Mouse (Mus musculus): Measurements from ENCODE around the gene Gpatch4. TPM values are rescaled to one million over a fixed set of nuclear protein-coding genes. Genes with fewer than 3 reads are reported as not detected.

Gpatch4 gene
- polyA plus RNA-seq, 1 experiment from 2014 or later, result 14.7 TPM

DNA sequence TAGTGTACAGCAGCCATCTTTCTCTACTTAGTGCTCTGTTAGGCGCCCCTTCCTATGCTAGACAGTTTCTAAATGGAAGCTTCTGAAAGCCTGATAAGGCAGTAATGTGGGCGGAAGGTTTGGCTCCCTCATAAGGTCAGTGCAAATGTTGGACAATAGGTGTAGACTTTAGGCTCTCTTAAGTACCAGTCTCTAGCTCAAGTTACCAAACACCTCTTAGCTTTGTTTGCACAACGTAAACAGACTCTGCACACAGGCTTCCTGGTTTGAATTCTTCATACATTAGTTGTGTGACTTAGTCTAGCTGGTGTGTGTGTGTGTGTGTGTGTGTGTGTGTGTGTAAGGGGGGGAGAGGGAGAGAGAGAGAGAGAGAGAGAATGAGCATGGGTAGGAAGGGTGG, 6.6 kb downstream of the Gpatch4 start:
- Histone ChIP-seq H3K27ac (replicated peaks in 1 of 2; ENCODE audit: control insufficient read depth in 1 of 2, insufficient read depth in 1 of 2, low read depth in 2 of 2, low read length in 2 of 2) (no peak overlapping the region), H3K36me3 (ENCODE audit: control insufficient read depth, insufficient read depth, low read length) (peaks cover 31% of the 10 kb centered on the region)
- WGBS, result 37% methylated on average over 3 of the region's 3 CpGs

DNA sequence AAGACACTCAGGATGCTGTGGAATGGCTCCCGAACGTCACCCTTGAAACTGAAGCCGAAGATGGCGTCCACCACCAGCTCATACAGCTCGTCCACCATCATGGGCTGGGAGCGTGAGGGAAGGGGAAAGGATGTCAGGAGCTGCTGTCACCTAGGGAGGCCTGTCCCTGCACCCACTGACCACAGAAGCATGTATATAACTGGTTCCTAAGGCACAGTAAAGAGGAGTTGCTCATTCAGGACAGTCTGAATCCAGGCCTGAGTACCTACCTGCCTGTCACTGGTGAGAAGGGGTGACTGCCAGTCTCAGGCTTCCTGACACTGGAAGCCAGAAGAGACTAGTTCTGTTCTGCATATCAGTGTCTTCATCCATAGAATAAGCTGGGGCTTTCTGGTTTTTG, 14.1 kb downstream of the Gpatch4 start:
- Histone ChIP-seq H3K36me3 (ENCODE audit: control insufficient read depth, insufficient read depth, low read length) (peaks cover 51% of the 10 kb centered on the region), H3K4me3 (ENCODE audit: control insufficient read depth in 1 of 2, insufficient read depth in 1 of 2, low read depth in 1 of 2, low read length in 2 of 2) (peak overlapping the region in 1 of 2 experiments; percentile 88; a peak in 1 of 4 replicates)

More for the DNA sequence above, 6.6 kb downstream of the Gpatch4 start:
- Histone ChIP-seq H3K4me2 (ENCODE audit: low read length) (no peak overlapping the region), H3K9ac (ENCODE audit: low read length) (no peak overlapping the region), H3K9me3 (ENCODE audit: control insufficient read depth, low read length) (no peaks in the 10 kb centered on the region), H3K4me3 (ENCODE audit: control insufficient read depth in 1 of 2, insufficient read depth in 1 of 2, low read depth in 1 of 2, low read length in 2 of 2) (no peak overlapping the region), H3K4me1 (ENCODE audit: control insufficient read depth in 2 of 2, insufficient read depth in 2 of 2, low read length in 2 of 2) (no peaks in the 10 kb centered on the region), H3K27me3 (ENCODE audit: control insufficient read depth, insufficient read depth, low read length) (no peaks in the 10 kb centered on the region)
- ATAC-seq (ENCODE audit: insufficient number of reproducible peaks, insufficient read depth, low FRiP score, low read depth), result no peak

DNA sequence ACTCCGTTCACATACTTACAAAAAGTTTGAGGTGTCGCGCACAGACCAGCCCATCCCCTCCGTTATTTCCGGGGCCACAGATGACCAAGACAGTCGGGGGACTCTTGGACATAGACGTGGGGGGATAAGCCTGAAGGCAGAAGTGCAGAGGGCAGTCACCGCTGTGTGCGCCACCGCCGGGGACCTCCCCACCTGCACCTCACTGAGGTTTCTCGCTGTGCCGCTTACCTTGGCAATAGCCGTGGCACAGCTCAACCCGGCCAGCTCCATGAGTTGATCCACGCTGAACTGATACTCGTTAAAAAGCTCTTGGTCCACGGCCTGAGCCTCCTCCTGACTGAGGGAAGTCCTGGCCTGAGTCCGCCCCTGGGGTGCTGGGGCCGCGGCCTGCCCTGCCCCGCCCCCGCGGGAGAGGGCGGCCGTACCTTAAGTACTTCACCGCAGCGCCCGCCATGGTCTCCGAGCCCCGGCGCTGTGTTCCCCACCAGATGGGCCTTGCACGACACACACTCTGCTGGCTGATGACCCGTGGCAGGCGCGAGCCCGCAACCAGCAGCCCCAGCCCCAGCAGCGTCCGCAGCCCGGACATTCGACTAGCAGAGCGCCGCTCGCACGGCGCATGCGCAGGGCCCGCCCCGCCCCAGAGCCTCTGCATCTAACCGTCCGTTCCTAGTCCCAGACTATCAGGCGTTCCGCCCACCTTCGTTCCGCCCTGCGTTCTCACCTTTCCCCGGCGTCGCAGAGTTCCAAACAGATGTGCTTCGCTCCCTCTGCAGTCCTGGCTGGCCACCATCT, 15.2 kb downstream of the Gpatch4 start, which contains the start of gene Naxe:
Gene Naxe, minus strand, starts transcription at position 594 of the 795 bp plus-strand sequence.
- peaks cover 3 to 8% of the 10 kb centered on the region in 2 experiments; a peak in 2 of 4 replicates for H3K4me1 ChIP-seq (ENCODE audit: control insufficient read depth in 2 of 2, insufficient read depth in 2 of 2, low read length in 2 of 2)
- no peaks in the 10 kb centered on the region for H3K9me3 ChIP-seq (ENCODE audit: control insufficient read depth, low read length)
- peak within 1 kb of the TSS; percentile 88 to 94 for H3K4me3 ChIP-seq (ENCODE audit: control insufficient read depth in 1 of 2, insufficient read depth in 1 of 2, low read depth in 1 of 2, low read length in 2 of 2)
- H3K36me3 ChIP-seq (ENCODE audit: control insufficient read depth, insufficient read depth, low read length), result peaks cover 40% of the 10 kb centered on the region
- H3K27me3 ChIP-seq (ENCODE audit: control insufficient read depth, insufficient read depth, low read length), result no peaks in the 10 kb centered on the region
- WGBS, result under 1% methylated on average over 60 of the region's 60 CpGs
- H3K4me2 ChIP-seq (ENCODE audit: low read length), result peak within 1 kb of the TSS; percentile 94
- peak within 1 kb of the TSS; percentile 91 for H3K9ac ChIP-seq (ENCODE audit: low read length)
- peak; percentile 85 for ATAC-seq (ENCODE audit: insufficient number of reproducible peaks, insufficient read depth, low FRiP score, low read depth)
- peak within 1 kb of the TSS; percentile 47 to 72; a peak in 2 of 4 replicates for H3K27ac ChIP-seq (replicated peaks in 1 of 2; ENCODE audit: control insufficient read depth in 1 of 2, insufficient read depth in 1 of 2, low read depth in 2 of 2, low read length in 2 of 2)

More for the DNA sequence above, 14.1 kb downstream of the Gpatch4 start:
- peak overlapping the region; percentile 94 for H3K4me2 ChIP-seq (ENCODE audit: low read length)
- H3K4me1 ChIP-seq (ENCODE audit: control insufficient read depth in 2 of 2, insufficient read depth in 2 of 2, low read length in 2 of 2), result peaks cover 3 to 8% of the 10 kb centered on the region in 2 experiments; a peak in 2 of 4 replicates
- H3K9me3 ChIP-seq (ENCODE audit: control insufficient read depth, low read length), result no peaks in the 10 kb centered on the region
- 73% methylated on average over 6 of the region's 6 CpGs for WGBS
- H3K27ac ChIP-seq (replicated peaks in 1 of 2; ENCODE audit: control insufficient read depth in 1 of 2, insufficient read depth in 1 of 2, low read depth in 2 of 2, low read length in 2 of 2), result no peak overlapping the region
- no peak for ATAC-seq (ENCODE audit: insufficient number of reproducible peaks, insufficient read depth, low FRiP score, low read depth)
- H3K9ac ChIP-seq (ENCODE audit: low read length), result peak overlapping the region; percentile 91; the same call in 1 of the 2 replicates
- H3K27me3 ChIP-seq (ENCODE audit: control insufficient read depth, insufficient read depth, low read length), result no peaks in the 10 kb centered on the region

DNA sequence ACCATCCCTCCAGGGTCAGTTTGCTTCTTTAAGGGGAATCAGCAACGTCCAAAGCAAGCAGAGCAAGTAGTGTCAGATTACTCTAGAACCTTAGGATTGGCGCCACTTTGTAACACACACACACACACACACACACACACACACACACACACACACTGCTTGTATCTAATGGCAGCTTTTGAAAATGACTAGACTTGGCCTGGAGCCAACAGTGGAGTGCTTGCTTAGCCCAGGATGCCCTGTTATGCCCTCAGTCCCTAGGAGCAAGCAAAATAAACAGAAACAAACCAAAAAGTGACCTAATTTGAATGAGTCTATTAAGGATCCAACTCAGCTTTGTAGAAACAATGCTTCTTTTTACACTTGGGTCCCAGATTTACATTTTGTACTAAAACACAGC, 25.5 kb downstream of the Gpatch4 start:
- Histone ChIP-seq H3K9me3 (ENCODE audit: control insufficient read depth, low read length) (no peaks in the 10 kb centered on the region), H3K4me1 (ENCODE audit: control insufficient read depth in 2 of 2, insufficient read depth in 2 of 2, low read length in 2 of 2) (no peaks in the 10 kb centered on the region; a peak in 1 of 4 replicates), H3K27me3 (ENCODE audit: control insufficient read depth, insufficient read depth, low read length) (peaks cover 6% of the 10 kb centered on the region; the same call in 1 of the 2 replicates), H3K36me3 (ENCODE audit: control insufficient read depth, insufficient read depth, low read length) (no peaks in the 10 kb centered on the region), H3K9ac (ENCODE audit: low read length) (no peak overlapping the region), H3K27ac (replicated peaks in 1 of 2; ENCODE audit: control insufficient read depth in 1 of 2, insufficient read depth in 1 of 2, low read depth in 2 of 2, low read length in 2 of 2) (no peak overlapping the region), H3K4me2 (ENCODE audit: low read length) (no peak overlapping the region), H3K4me3 (ENCODE audit: control insufficient read depth in 1 of 2, insufficient read depth in 1 of 2, low read depth in 1 of 2, low read length in 2 of 2) (no peak overlapping the region)
- ATAC-seq (ENCODE audit: insufficient number of reproducible peaks, insufficient read depth, low FRiP score, low read depth), result no peak
- WGBS, result 31% methylated on average over 2 of the region's 2 CpGs

DNA sequence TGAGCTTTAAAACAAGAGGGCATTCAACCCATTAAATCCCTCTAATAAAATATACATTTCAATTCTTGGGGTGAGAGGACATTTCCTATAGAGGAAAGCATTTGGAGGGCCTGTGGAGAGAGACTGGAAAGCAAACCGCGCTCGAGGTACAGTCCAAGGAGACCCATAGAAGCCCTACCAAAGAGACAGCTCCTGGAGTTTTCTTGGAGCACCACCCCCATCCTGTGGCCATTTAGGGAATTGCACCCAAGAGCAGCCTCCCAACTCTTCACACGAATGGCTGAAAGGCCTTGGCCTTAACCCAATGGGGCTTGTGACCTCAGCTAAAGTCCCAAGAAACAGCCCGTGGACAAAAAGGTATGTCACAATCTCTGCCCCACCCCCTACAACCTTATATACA, 28.9 kb downstream of the Gpatch4 start:
- no peak overlapping the region for H3K27ac ChIP-seq (replicated peaks in 1 of 2; ENCODE audit: control insufficient read depth in 1 of 2, insufficient read depth in 1 of 2, low read depth in 2 of 2, low read length in 2 of 2)
- H3K36me3 ChIP-seq (ENCODE audit: control insufficient read depth, insufficient read depth, low read length), result no peaks in the 10 kb centered on the region
- H3K4me1 ChIP-seq (ENCODE audit: control insufficient read depth in 2 of 2, insufficient read depth in 2 of 2, low read length in 2 of 2), result no peaks in the 10 kb centered on the region; a peak in 1 of 4 replicates
- no peak overlapping the region for H3K4me2 ChIP-seq (ENCODE audit: low read length)
- ATAC-seq (ENCODE audit: insufficient number of reproducible peaks, insufficient read depth, low FRiP score, low read depth), result 0 out of 2 replicates have a peak, but pooled peaks have one; percentile 49
- peaks cover 6% of the 10 kb centered on the region; the same call in 1 of the 2 replicates for H3K27me3 ChIP-seq (ENCODE audit: control insufficient read depth, insufficient read depth, low read length)
- WGBS, result 0% methylated on average over 5 of the region's 5 CpGs
- H3K4me3 ChIP-seq (ENCODE audit: control insufficient read depth in 1 of 2, insufficient read depth in 1 of 2, low read depth in 1 of 2, low read length in 2 of 2), result no peak overlapping the region
- no peaks in the 10 kb centered on the region for H3K9me3 ChIP-seq (ENCODE audit: control insufficient read depth, low read length)
- H3K9ac ChIP-seq (ENCODE audit: low read length), result no peak overlapping the region

DNA sequence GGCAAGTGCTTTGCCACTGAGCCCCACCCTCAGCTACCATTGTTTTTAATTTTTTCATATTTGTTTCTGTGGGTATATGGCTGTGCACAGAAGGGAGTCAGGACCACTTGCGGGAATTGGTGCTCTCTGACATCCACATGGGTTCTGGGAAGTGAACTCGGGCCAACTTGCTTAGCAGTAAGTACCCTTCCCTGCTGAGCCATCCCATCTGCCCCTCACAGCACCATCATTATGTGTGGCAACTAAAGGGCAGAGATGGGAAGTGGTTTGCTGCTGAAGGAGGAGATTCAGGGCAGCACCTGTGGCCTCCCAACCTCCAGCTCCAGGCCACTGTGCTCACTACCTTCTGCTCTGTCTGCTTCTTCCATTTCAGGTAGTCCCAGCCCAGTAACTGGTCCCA, 30.7 kb downstream of the Gpatch4 start:
- H3K36me3 ChIP-seq (ENCODE audit: control insufficient read depth, insufficient read depth, low read length), result no peaks in the 10 kb centered on the region
- WGBS, result 57% methylated on average over 2 of the region's 2 CpGs
- H3K9ac ChIP-seq (ENCODE audit: low read length), result no peak overlapping the region
- H3K27me3 ChIP-seq (ENCODE audit: control insufficient read depth, insufficient read depth, low read length), result peaks cover 6% of the 10 kb centered on the region; the same call in 1 of the 2 replicates
- H3K9me3 ChIP-seq (ENCODE audit: control insufficient read depth, low read length), result no peaks in the 10 kb centered on the region
- H3K4me2 ChIP-seq (ENCODE audit: low read length), result no peak overlapping the region
- ATAC-seq (ENCODE audit: insufficient number of reproducible peaks, insufficient read depth, low FRiP score, low read depth), result no peak
- no peak overlapping the region for H3K4me3 ChIP-seq (ENCODE audit: control insufficient read depth in 1 of 2, insufficient read depth in 1 of 2, low read depth in 1 of 2, low read length in 2 of 2)
- no peak overlapping the region for H3K27ac ChIP-seq (replicated peaks in 1 of 2; ENCODE audit: control insufficient read depth in 1 of 2, insufficient read depth in 1 of 2, low read depth in 2 of 2, low read length in 2 of 2)
- no peaks in the 10 kb centered on the region for H3K4me1 ChIP-seq (ENCODE audit: control insufficient read depth in 2 of 2, insufficient read depth in 2 of 2, low read length in 2 of 2)

DNA sequence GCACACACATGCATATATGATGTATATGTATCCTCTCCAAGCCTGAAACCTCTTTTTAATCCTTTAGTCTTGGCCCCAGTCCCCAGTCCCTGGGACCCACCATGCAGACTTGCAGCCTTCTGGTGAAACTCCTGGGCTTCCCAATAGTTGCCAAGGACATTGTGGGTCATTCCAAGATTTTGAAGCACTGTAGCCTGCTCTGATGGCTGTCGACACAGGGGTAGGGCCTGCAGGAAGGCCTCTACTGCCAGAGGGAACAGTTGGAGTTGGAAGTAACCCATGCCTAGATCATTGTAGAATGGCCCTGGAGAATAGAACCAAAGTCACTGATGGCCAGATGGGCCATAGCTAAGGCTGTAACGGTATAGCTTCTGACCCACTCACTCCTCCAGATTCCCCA, 31.4 kb downstream of the Gpatch4 start:
- Histone ChIP-seq H3K27ac (replicated peaks in 1 of 2; ENCODE audit: control insufficient read depth in 1 of 2, insufficient read depth in 1 of 2, low read depth in 2 of 2, low read length in 2 of 2) (no peak overlapping the region), H3K36me3 (ENCODE audit: control insufficient read depth, insufficient read depth, low read length) (no peaks in the 10 kb centered on the region), H3K4me2 (ENCODE audit: low read length) (no peak overlapping the region), H3K4me3 (ENCODE audit: control insufficient read depth in 1 of 2, insufficient read depth in 1 of 2, low read depth in 1 of 2, low read length in 2 of 2) (no peak overlapping the region), H3K9ac (ENCODE audit: low read length) (no peak overlapping the region), H3K4me1 (ENCODE audit: control insufficient read depth in 2 of 2, insufficient read depth in 2 of 2, low read length in 2 of 2) (no peaks in the 10 kb centered on the region), H3K27me3 (ENCODE audit: control insufficient read depth, insufficient read depth, low read length) (peaks cover 6% of the 10 kb centered on the region; the same call in 1 of the 2 replicates), H3K9me3 (ENCODE audit: control insufficient read depth, low read length) (no peaks in the 10 kb centered on the region)
- no peak for ATAC-seq (ENCODE audit: insufficient number of reproducible peaks, insufficient read depth, low FRiP score, low read depth)
- WGBS, result 62% methylated on average over 2 of the region's 2 CpGs
